Mouse (Mus musculus): ENCODE measurements around the gene Il2ra.

DNA sequence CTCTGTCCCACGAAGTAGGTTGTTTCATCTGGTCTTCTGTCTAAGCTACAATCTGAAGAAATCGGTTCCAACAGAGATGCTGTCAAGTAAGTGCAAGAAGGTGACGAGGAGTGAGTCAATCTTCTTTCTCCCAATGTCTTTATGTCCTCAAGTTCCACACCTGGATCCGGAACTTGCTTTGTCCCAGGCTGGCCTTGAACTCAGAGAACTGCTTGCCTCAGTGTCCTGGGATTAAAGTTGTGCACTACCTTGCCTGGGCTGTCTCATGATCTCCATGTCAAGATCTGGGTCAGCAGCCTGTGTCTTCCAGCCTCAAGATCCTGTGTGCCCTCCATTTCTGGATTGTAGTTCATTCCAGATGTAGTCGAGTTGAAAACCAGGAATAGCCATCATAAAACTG, 38.6 kb upstream of the Il2ra start, which contains the start of gene Rbm17:
- TF ChIP-seq POLR2A (IDR thresholded peaks at IDR 0.05; ENCODE audit: borderline replicate concordance, insufficient read depth, low read length) (no peak), CTCF (IDR thresholded peaks at IDR 0.05; ENCODE audit: borderline replicate concordance, insufficient read depth, low read depth, low read length) (no peak)
